Mouse (Mus musculus): ENCODE results near the gene Prpf6. TPM values are rescaled to one million over a fixed set of nuclear protein-coding genes. Genes with fewer than 3 reads are reported as not detected.

Prpf6 gene
- polyA plus RNA-seq, 1 experiment = 10.4 TPM

DNA sequence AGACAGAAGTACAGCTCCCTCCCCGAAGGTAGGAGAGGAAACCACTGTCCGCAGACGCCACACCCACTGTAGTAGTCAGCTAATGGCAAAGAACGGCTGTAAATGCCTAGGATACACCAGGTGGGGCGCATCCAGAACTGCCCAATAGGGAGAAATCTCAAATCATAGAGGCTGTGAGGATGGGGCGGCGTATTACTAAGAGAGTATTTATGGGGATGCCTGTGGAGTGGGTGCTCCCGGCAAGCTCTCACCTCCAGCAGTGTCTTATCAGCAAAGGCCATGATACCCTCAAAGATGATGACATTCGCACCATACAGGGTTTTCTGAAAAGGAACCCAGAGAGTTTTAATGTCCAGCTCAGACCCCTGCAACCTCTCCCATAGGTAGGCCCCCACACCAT lies 17.7 kb upstream of the Prpf6 start:
- no peaks in the 10 kb centered on the region for H3K27me3 ChIP-seq (ENCODE audit: control insufficient read depth, insufficient read depth, low read length)
- peaks cover 29% of the 10 kb centered on the region for H3K36me3 ChIP-seq (ENCODE audit: control insufficient read depth, insufficient read depth, low read length)
- TF ChIP-seq POLR2A (IDR thresholded peaks at IDR 0.05; ENCODE audit: low read depth, low read length) (no peak), CTCF (IDR thresholded peaks at IDR 0.05; ENCODE audit: extremely low read depth, insufficient read length, insufficient replicate concordance, low read depth, low read length) (no peak)
- no peaks in the 10 kb centered on the region for H3K4me1 ChIP-seq (ENCODE audit: control insufficient read depth, insufficient read depth, insufficient read length, low read length)
- H3K27ac ChIP-seq (ENCODE audit: insufficient read depth, low read depth, low read length) = no peak overlapping the region
- no peak overlapping the region for H3K4me3 ChIP-seq (ENCODE audit: low read depth, low read length)
- 88% methylated on average over 9 of the region's 9 CpGs for WGBS

GRCm38 (mm10) chr2:181574921-181575545 lies 16.6 kb upstream of the Prpf6 start:
- Histone ChIP-seq H3K36me3 (ENCODE audit: control insufficient read depth, insufficient read depth, low read length) (peaks cover 25% of the 10 kb centered on the region), H3K4me1 (ENCODE audit: control insufficient read depth, insufficient read depth, insufficient read length, low read length) (peaks cover 4% of the 10 kb centered on the region; the same call in 1 of the 2 replicates), H3K27ac (ENCODE audit: insufficient read depth, low read depth, low read length) (no peak overlapping the region), H3K27me3 (ENCODE audit: control insufficient read depth, insufficient read depth, low read length) (no peaks in the 10 kb centered on the region), H3K4me3 (ENCODE audit: low read depth, low read length) (no peak overlapping the region)
- WGBS = 93% methylated on average over 7 of the region's 7 CpGs
- TF ChIP-seq CTCF (IDR thresholded peaks at IDR 0.05; ENCODE audit: extremely low read depth, insufficient read length, insufficient replicate concordance, low read depth, low read length) (no peak), POLR2A (IDR thresholded peaks at IDR 0.05; ENCODE audit: low read depth, low read length) (no peak)

GRCm38 (mm10) chr2:181576613-181577012 lies 15.1 kb upstream of the Prpf6 start:
- no peaks in the 10 kb centered on the region for H3K27me3 ChIP-seq (ENCODE audit: control insufficient read depth, insufficient read depth, low read length)
- 90% methylated on average over 2 of the region's 2 CpGs for WGBS

GRCm38 (mm10) chr2:181577126-181577525 lies 14.5 kb upstream of the Prpf6 start:
- no peak overlapping the region for H3K4me3 ChIP-seq (ENCODE audit: low read depth, low read length)
- H3K27ac ChIP-seq (ENCODE audit: insufficient read depth, low read depth, low read length) = no peak overlapping the region
- TF ChIP-seq POLR2A (IDR thresholded peaks at IDR 0.05; ENCODE audit: low read depth, low read length) (no peak), CTCF (IDR thresholded peaks at IDR 0.05; ENCODE audit: extremely low read depth, insufficient read length, insufficient replicate concordance, low read depth, low read length) (no peak)
- H3K36me3 ChIP-seq (ENCODE audit: control insufficient read depth, insufficient read depth, low read length) = peaks cover 22% of the 10 kb centered on the region
- H3K27me3 ChIP-seq (ENCODE audit: control insufficient read depth, insufficient read depth, low read length) = no peaks in the 10 kb centered on the region
- WGBS = 82% methylated on average over 2 of the region's 2 CpGs
- H3K4me1 ChIP-seq (ENCODE audit: control insufficient read depth, insufficient read depth, insufficient read length, low read length) = peaks cover 10% of the 10 kb centered on the region

More at GRCm38 (mm10) chr2:181576613-181577012, 15.1 kb upstream of the Prpf6 start:
- no peak overlapping the region for H3K27ac ChIP-seq (ENCODE audit: insufficient read depth, low read depth, low read length)
- no peak overlapping the region for H3K4me3 ChIP-seq (ENCODE audit: low read depth, low read length)
- H3K4me1 ChIP-seq (ENCODE audit: control insufficient read depth, insufficient read depth, insufficient read length, low read length) = peaks cover 8% of the 10 kb centered on the region; the same call in 1 of the 2 replicates
- peaks cover 22% of the 10 kb centered on the region for H3K36me3 ChIP-seq (ENCODE audit: control insufficient read depth, insufficient read depth, low read length)
- TF ChIP-seq POLR2A (IDR thresholded peaks at IDR 0.05; ENCODE audit: low read depth, low read length) = no peak
- TF ChIP-seq CTCF (IDR thresholded peaks at IDR 0.05; ENCODE audit: extremely low read depth, insufficient read length, insufficient replicate concordance, low read depth, low read length) = no peak

DNA sequence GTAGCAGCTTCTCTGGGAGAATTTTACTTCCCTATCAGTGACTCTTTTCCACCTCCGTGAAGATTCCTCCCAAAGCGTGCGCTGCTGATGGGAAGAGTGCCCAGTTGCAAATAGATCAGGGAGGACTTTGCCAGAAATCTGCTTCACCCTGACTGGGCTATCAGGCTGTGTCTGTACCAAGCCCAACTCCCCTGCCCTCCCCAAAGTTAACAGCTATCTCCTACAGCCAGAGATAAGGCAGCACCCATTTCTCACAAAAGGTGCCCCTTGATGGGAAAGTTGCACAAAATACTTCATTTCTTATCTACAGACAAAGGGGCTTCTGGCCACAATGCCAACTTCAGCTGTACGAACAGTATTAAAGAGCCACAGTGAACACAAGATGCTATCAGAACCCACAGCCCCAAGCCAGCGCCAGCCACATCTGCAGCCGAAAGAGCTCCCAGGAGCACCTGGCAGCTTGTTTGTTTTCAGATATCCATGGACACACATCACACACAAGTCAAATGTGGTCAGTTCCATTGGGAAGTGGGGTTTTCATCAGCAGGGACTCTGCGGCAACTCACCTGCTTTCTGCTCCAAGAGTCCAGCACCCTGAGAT lies 13.6 kb upstream of the Prpf6 start:
- Histone ChIP-seq H3K36me3 (ENCODE audit: control insufficient read depth, insufficient read depth, low read length) (peaks cover 16% of the 10 kb centered on the region), H3K27me3 (ENCODE audit: control insufficient read depth, insufficient read depth, low read length) (no peaks in the 10 kb centered on the region), H3K4me3 (ENCODE audit: low read depth, low read length) (no peak overlapping the region), H3K27ac (ENCODE audit: insufficient read depth, low read depth, low read length) (no peak overlapping the region), H3K4me1 (ENCODE audit: control insufficient read depth, insufficient read depth, insufficient read length, low read length) (peaks cover 18% of the 10 kb centered on the region)
- WGBS = 65% methylated on average over 7 of the region's 7 CpGs
- TF ChIP-seq POLR2A (IDR thresholded peaks at IDR 0.05; ENCODE audit: low read depth, low read length) = no peak
- no peak for TF ChIP-seq CTCF (IDR thresholded peaks at IDR 0.05; ENCODE audit: extremely low read depth, insufficient read length, insufficient replicate concordance, low read depth, low read length)

GRCm38 (mm10) chr2:181578790-181579618 lies 12.7 kb upstream of the Prpf6 start:
- H3K27me3 ChIP-seq (ENCODE audit: control insufficient read depth, insufficient read depth, low read length) = no peaks in the 10 kb centered on the region
- H3K27ac ChIP-seq (ENCODE audit: insufficient read depth, low read depth, low read length) = no peak overlapping the region
- H3K4me3 ChIP-seq (ENCODE audit: low read depth, low read length) = no peak overlapping the region
- 52% methylated on average over 5 of the region's 5 CpGs for WGBS
- H3K36me3 ChIP-seq (ENCODE audit: control insufficient read depth, insufficient read depth, low read length) = peaks cover 9% of the 10 kb centered on the region
- H3K4me1 ChIP-seq (ENCODE audit: control insufficient read depth, insufficient read depth, insufficient read length, low read length) = peaks cover 18% of the 10 kb centered on the region
- TF ChIP-seq POLR2A (IDR thresholded peaks at IDR 0.05; ENCODE audit: low read depth, low read length) (no peak), CTCF (IDR thresholded peaks at IDR 0.05; ENCODE audit: extremely low read depth, insufficient read length, insufficient replicate concordance, low read depth, low read length) (no peak)

GRCm38 (mm10) chr2:181579681-181580080 lies 12.0 kb upstream of the Prpf6 start:
- peaks cover 5% of the 10 kb centered on the region; the same call in 1 of the 2 replicates for H3K36me3 ChIP-seq (ENCODE audit: control insufficient read depth, insufficient read depth, low read length)
- WGBS = 89% methylated on average over 1 of the region's 1 CpGs
- peaks cover 18% of the 10 kb centered on the region for H3K4me1 ChIP-seq (ENCODE audit: control insufficient read depth, insufficient read depth, insufficient read length, low read length)
- H3K27me3 ChIP-seq (ENCODE audit: control insufficient read depth, insufficient read depth, low read length) = no peaks in the 10 kb centered on the region
- no peak for TF ChIP-seq CTCF (IDR thresholded peaks at IDR 0.05; ENCODE audit: extremely low read depth, insufficient read length, insufficient replicate concordance, low read depth, low read length)
- TF ChIP-seq POLR2A (IDR thresholded peaks at IDR 0.05; ENCODE audit: low read depth, low read length) = no peak
- H3K4me3 ChIP-seq (ENCODE audit: low read depth, low read length) = no peak overlapping the region
- no peak overlapping the region for H3K27ac ChIP-seq (ENCODE audit: insufficient read depth, low read depth, low read length)

All from small intestine, adult 2 months (tissue).